Mouse (Mus musculus) liver, adult 2 months (tissue): Measurements from ENCODE around the gene Dlg5. TPM values are rescaled to one million over a fixed set of nuclear protein-coding genes. Genes with fewer than 3 reads are reported as not detected.

Experiments used
- DNase-seq: peaks from one replicate; pipeline ENCODE4 v3.0.0-alpha.2; 2011; ENCODE audit warnings: low read depth, low spot score; ENCODE audit errors: extremely low read depth
- H3K27ac ChIP-seq: fragments of 200-500 bp; replicated peaks from 2 replicates; pipeline ENCODE4 v1.5.1; 2012; ENCODE audit warnings: low read depth, mild to moderate bottlenecking, control low read depth, inconsistent platforms, low read length; ENCODE audit not compliant: insufficient read depth
- H3K27me3 ChIP-seq: fragments of 200-500 bp; 2 replicates; pipeline ENCODE4 v1.6.1; 2012; ENCODE audit warnings: mild to moderate bottlenecking, moderate library complexity, low read length, inconsistent platforms; ENCODE audit not compliant: control insufficient read depth, insufficient read depth
- H3K36me3 ChIP-seq: fragments of 200-500 bp; 2 replicates; pipeline ENCODE4 v1.6.1; 2012; ENCODE audit warnings: low read length, inconsistent platforms; ENCODE audit not compliant: control insufficient read depth, insufficient read depth
- H3K4me1 ChIP-seq: fragments of 200-500 bp; 2 replicates; pipeline ENCODE4 v1.6.1; 2011; ENCODE audit warnings: low read length; ENCODE audit not compliant: control insufficient read depth, insufficient read depth
- H3K4me3 ChIP-seq: fragments of 200-500 bp; 2 replicates; pipeline ENCODE4 v1.5.1; 2011; ENCODE audit warnings: low read depth, mild to moderate bottlenecking, control low read depth, low read length, moderate library complexity; ENCODE audit not compliant: insufficient read depth
- H3K79me2 ChIP-seq: fragments of 200-500 bp; 2 replicates; pipeline ENCODE4 v1.6.1; 2012; ENCODE audit warnings: inconsistent platforms, mild to moderate bottlenecking, low read length, moderate library complexity; ENCODE audit not compliant: control insufficient read depth, insufficient read depth
- H3K9ac ChIP-seq: fragments of 200-500 bp; 2 replicates; pipeline ENCODE4 v1.6.1; 2012; ENCODE audit warnings: low read depth, mild to moderate bottlenecking, control low read depth, inconsistent platforms, low read length
- CTCF ChIP-seq: fragments of 200-500 bp; IDR thresholded peaks from 2 replicates; pipeline ENCODE4 v1.5.1; 2011; ENCODE audit warnings: low read depth, low read length, control low read depth
- POLR2A ChIP-seq: fragments of 200-500 bp; IDR thresholded peaks from 2 replicates; pipeline ENCODE4 v1.6.1; 2011; ENCODE audit warnings: low read length, control low read depth; ENCODE audit not compliant: insufficient read depth; ENCODE audit errors: extremely low read depth
- WGBS: fragments of 180-500 bp; shearing (Covaris S2); methylation state at CpG from one replicate; pipeline ENCODE4 v1.1.7; 2018; 5-methylcytosine and 5-hydroxymethylcytosine counted together
- polyA plus RNA-seq: library from polyadenylated mRNA; depleted of rRNA; stranded (reverse); fragments of >200 nt; gene quantifications from 2 replicates; pipeline ENCODE4 v1.2.3, GENCODE M21; 2012
- total RNA-seq: library from RNA; depleted of rRNA; stranded (reverse); fragments of >200 nt; gene quantifications from 2 replicates; pipeline ENCODE4 v1.2.3, GENCODE M21; 2014

The Dlg5 gene
- total and polyA plus RNA-seq, 2 experiments, result 2.4 to 4.0 TPM

- H3K9ac ChIP-seq, result no peak overlapping the region
- no peak for TF ChIP-seq CTCF
- TF ChIP-seq POLR2A, result no peak
- H3K27ac ChIP-seq, result no peak overlapping the region
- H3K4me3 ChIP-seq, result no peak overlapping the region
- DNase-seq, result no peak
- no peaks in the 10 kb centered on the region; the same call in 1 of the 2 replicates for H3K4me1 ChIP-seq
- no peaks in the 10 kb centered on the region; the same call in 1 of the 2 replicates for H3K79me2 ChIP-seq
- no peaks in the 10 kb centered on the region for H3K36me3 ChIP-seq
- WGBS, result 93% methylated on average over 3 of the region's 3 CpGs
- no peaks in the 10 kb centered on the region for H3K27me3 ChIP-seq
These were observed 23.4 kb downstream of the Dlg5 start for GRCm38 (mm10) chr14:24222273-24222672.

DNA sequence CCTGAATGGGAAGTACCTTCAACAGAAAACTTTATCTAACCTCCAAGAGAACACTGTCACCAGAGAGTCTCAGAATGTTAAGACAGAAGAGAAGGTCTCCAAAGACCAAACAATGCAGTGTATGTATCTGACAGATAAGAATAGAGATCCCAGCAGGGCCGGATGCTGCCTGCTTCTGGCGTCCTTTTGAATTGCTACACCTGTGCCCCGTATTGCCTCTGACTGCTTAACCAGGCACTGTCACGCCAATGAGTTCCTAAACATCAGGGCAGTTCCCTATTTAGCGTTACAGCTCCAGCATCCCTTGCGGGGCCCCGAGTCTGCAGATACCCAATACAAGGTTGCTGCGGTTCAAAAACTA is 28.4 kb downstream of the Dlg5 start:
- 72% methylated on average over 8 of the region's 8 CpGs for WGBS
- Histone ChIP-seq H3K36me3 (no peaks in the 10 kb centered on the region), H3K79me2 (peaks cover 4% of the 10 kb centered on the region; the same call in 1 of the 2 replicates), H3K27me3 (no peaks in the 10 kb centered on the region), H3K4me3 (no peak overlapping the region), H3K9ac (no peak overlapping the region), H3K4me1 (peaks cover 5% of the 10 kb centered on the region; the same call in 1 of the 2 replicates), H3K27ac (no peak overlapping the region)
- no peak for TF ChIP-seq CTCF
- DNase-seq, result no peak

- 72% methylated on average over 11 of the region's 11 CpGs for WGBS
- no peaks in the 10 kb centered on the region for H3K36me3 ChIP-seq
- peaks cover 5% of the 10 kb centered on the region; the same call in 1 of the 2 replicates for H3K4me1 ChIP-seq
- no peak overlapping the region for H3K9ac ChIP-seq
- H3K27me3 ChIP-seq, result no peaks in the 10 kb centered on the region
- no peak for TF ChIP-seq CTCF
- TF ChIP-seq POLR2A, result no peak
- no peak for DNase-seq
- peaks cover 4% of the 10 kb centered on the region; the same call in 1 of the 2 replicates for H3K79me2 ChIP-seq
- no peak overlapping the region for H3K27ac ChIP-seq
- no peak overlapping the region for H3K4me3 ChIP-seq
These were observed 28.9 kb downstream of the Dlg5 start for GRCm38 (mm10) chr14:24216678-24217361.

DNA sequence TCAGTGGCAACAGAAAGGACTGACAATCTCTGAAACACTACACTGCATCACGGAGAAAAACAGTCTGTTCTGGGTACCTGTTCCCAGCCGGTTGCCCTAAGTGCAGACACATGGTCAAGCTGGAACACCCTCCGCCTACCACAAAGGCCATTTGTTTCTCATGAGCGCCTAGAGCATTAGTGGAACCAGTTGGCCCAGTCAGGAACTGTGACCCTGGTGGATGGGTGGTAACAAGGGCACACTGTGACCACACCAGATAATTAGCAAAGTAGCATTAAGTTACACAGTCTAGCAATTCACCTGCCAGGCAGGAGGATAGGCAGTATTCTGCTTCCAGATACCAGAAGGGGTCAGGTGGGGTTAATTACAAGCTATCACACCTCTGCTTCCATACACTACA is 29.7 kb downstream of the Dlg5 start:
- DNase-seq, result no peak
- TF ChIP-seq CTCF, result no peak
- TF ChIP-seq POLR2A, result no peak
- Histone ChIP-seq H3K4me1 (peaks cover 5% of the 10 kb centered on the region; the same call in 1 of the 2 replicates), H3K9ac (no peak overlapping the region), H3K4me3 (no peak overlapping the region), H3K27ac (no peak overlapping the region), H3K79me2 (peaks cover 4% of the 10 kb centered on the region; the same call in 1 of the 2 replicates), H3K27me3 (no peaks in the 10 kb centered on the region), H3K36me3 (no peaks in the 10 kb centered on the region)
- WGBS, result 89% methylated on average over 4 of the region's 4 CpGs

DNA sequence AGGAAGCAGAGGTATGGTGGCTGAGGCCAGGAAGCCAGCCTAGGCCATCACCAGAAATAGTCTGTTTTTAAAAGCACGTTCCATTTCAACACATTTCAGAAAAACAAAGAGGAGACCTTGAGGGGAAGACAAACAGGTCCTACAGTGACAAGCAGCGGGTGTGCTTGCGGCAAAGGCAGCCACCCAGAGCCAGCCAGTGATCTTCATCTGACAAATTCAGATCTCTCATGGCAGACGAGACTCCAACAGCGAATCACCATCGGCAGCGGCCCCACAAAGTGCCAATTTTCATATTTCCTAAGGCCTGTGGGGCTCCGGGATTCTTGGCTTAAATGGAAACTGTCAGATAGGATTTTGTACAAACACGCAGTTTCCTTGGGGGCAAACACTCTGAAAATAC is 31.3 kb downstream of the Dlg5 start:
- 82% methylated on average over 9 of the region's 9 CpGs for WGBS
- peaks cover 5% of the 10 kb centered on the region; the same call in 1 of the 2 replicates for H3K4me1 ChIP-seq
- no peak overlapping the region for H3K9ac ChIP-seq
- no peaks in the 10 kb centered on the region for H3K36me3 ChIP-seq
- H3K4me3 ChIP-seq, result no peak overlapping the region
- H3K27ac ChIP-seq, result no peak overlapping the region
- no peak for TF ChIP-seq POLR2A
- no peak for TF ChIP-seq CTCF
- peaks cover 4% of the 10 kb centered on the region; the same call in 1 of the 2 replicates for H3K79me2 ChIP-seq
- H3K27me3 ChIP-seq, result no peaks in the 10 kb centered on the region
- no peak for DNase-seq

DNA sequence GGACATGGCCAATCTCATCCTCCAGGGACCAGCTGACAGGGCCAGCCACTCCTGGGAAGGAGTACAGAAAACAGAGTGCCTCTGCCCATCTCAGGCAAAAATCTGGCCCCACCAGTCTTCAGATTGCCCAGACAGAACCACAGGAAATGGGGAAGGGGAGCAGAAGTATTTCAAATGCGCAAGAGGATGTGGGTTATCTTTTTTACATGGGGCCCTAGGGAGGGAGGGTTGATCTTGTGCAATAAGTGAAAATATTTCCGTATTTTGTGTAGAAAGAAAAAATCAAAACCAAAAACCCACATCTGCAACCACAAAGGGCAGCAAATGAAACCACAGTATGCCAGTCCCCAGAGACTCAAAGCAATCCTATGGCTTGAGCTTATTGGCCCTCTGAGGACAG is 32.4 kb downstream of the Dlg5 start:
- H3K4me1 ChIP-seq, result peaks cover 5% of the 10 kb centered on the region; the same call in 1 of the 2 replicates
- no peak overlapping the region for H3K9ac ChIP-seq
- H3K36me3 ChIP-seq, result no peaks in the 10 kb centered on the region
- TF ChIP-seq POLR2A (no peak), CTCF (no peak)
- peaks cover 4% of the 10 kb centered on the region; the same call in 1 of the 2 replicates for H3K79me2 ChIP-seq
- H3K4me3 ChIP-seq, result no peak overlapping the region
- H3K27me3 ChIP-seq, result no peaks in the 10 kb centered on the region
- WGBS, result 49% methylated on average over 2 of the region's 2 CpGs
- H3K27ac ChIP-seq, result no peak overlapping the region
- no peak for DNase-seq
